Mouse (Mus musculus) stomach, embryonic 14.5 days (tissue): ENCODE data around the gene Lmx1b. TPM values are rescaled to one million over a fixed set of nuclear protein-coding genes. Genes with fewer than 3 reads are reported as not detected.

Experiments
- ATAC-seq: fragments of 200-750 bp; cut with Nextera tagmentation; 2 replicates; pipeline ENCODE4 v1.8.0; 2017; ENCODE audit warnings: low read depth, moderate TSS enrichment; ENCODE audit not compliant: insufficient number of reproducible peaks, insufficient read depth, low FRiP score
- H3K27ac ChIP-seq: fragments of 300-500 bp; sonication (generic); 2 replicates; pipeline ENCODE4 v1.5.1; 2014; ENCODE audit warnings: mild to moderate bottlenecking, low read length, moderate library complexity, mixed read lengths
- H3K27me3 ChIP-seq: fragments of 300-500 bp; sonication (generic); 2 replicates; pipeline ENCODE4 v1.6.1; 2014; ENCODE audit warnings: low read length, control low read depth, mixed read lengths; ENCODE audit not compliant: control insufficient read depth, insufficient read depth
- H3K36me3 ChIP-seq: fragments of 300-500 bp; sonication (generic); 2 replicates; pipeline ENCODE4 v1.6.1; 2014; ENCODE audit warnings: mild to moderate bottlenecking, control low read depth, low read length, moderate library complexity, mixed read lengths; ENCODE audit not compliant: control insufficient read depth, insufficient read depth
- H3K4me1 ChIP-seq: fragments of 300-500 bp; sonication (generic); 2 replicates; pipeline ENCODE4 v1.6.1; 2014; ENCODE audit warnings: low read length, control low read depth, mixed read lengths; ENCODE audit not compliant: control insufficient read depth, insufficient read depth
- H3K4me2 ChIP-seq: fragments of 300-500 bp; sonication (generic); replicated peaks from 2 replicates; pipeline ENCODE4 v1.6.1; 2014; ENCODE audit warnings: low read depth, low read length, control low read depth
- H3K4me3 ChIP-seq: fragments of 300-500 bp; sonication (generic); 2 replicates; pipeline ENCODE4 v1.5.1; 2014; ENCODE audit warnings: low read depth, low read length, control low read depth
- H3K9ac ChIP-seq: fragments of 300-500 bp; sonication (generic); replicated peaks from 2 replicates; pipeline ENCODE4 v1.6.1; 2014; ENCODE audit warnings: low read depth, mild to moderate bottlenecking, control low read depth, low read length, moderate library complexity, mixed read lengths
- H3K9me3 ChIP-seq: fragments of 300-500 bp; sonication (generic); 2 replicates; pipeline ENCODE4 v1.6.1; 2016; ENCODE audit warnings: low read depth, low read length, control low read depth; ENCODE audit not compliant: control insufficient read depth
- WGBS: fragments of 180-500 bp; shearing (Covaris S2); extraction: QIAGEN DNeasy Blood & Tissue Kit; methylation state at CpG from one replicate; pipeline ENCODE4 v1.1.7; 2014; 5-methylcytosine and 5-hydroxymethylcytosine counted together
- polyA plus RNA-seq: library from polyadenylated mRNA; unstranded; fragments of >200 nt; fragmentation: Nextera tagmentation; extraction: Ambion mirVana; gene quantifications from 2 replicates; pipeline ENCODE4 v1.2.1, GENCODE M21; 2014

Gene Lmx1b
- polyA plus RNA-seq, 1 experiment from 2014 or later, result not detected

DNA sequence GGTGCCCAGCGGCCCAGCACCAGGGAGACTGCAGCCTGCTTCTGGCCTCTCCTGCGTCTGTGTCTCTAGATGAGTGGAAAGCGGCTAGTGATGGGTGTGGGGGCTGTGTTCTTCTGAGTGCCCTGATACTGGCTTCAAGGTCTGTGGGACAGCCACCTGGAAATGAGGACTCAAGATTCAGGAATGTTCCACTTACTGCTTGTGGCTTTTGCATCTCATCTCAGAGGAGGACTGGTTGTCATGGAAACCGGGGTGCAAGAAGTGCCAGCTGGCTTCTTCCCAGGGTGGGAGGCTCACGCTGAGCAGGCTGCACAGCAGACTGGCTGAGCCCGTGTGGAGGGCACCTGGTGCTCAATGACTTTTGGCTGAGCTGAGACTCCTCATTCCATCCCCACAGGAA, 93.4 kb downstream of the Lmx1b start:
- no peak overlapping the region for H3K4me3 ChIP-seq
- no peaks in the 10 kb centered on the region for H3K4me1 ChIP-seq
- H3K27me3 ChIP-seq, result peaks cover 20% of the 10 kb centered on the region; the same call in 1 of the 2 replicates
- no peak overlapping the region for H3K4me2 ChIP-seq
- no peaks in the 10 kb centered on the region for H3K36me3 ChIP-seq
- ATAC-seq, result peak; percentile 39; the same call in 1 of the 2 replicates
- no peak overlapping the region for H3K9ac ChIP-seq
- WGBS, result 20% methylated on average over 6 of the region's 6 CpGs
- H3K27ac ChIP-seq, result no peak overlapping the region
- H3K9me3 ChIP-seq, result no peaks in the 10 kb centered on the region

DNA sequence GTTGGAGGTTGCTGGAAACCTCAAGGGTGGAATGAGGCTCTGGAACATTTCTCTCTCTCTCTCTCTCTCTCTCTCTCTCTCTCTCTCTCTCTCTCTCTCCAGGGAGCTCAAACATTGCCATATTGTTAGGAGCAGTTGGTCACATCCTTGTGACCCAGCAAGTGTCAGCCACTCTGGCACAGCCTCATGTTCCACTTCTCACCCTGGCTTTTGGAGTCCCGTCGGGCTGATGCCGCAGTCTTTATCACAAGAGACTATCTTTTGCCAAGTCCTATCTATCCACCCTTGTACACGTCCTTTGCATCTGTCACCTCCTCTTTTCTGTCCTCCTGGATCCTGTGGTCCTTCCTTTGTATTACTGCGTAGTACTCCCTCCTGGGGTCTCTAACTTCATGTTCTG, 94.3 kb downstream of the Lmx1b start:
- Histone ChIP-seq H3K36me3 (no peaks in the 10 kb centered on the region), H3K27me3 (peaks cover 21% of the 10 kb centered on the region; the same call in 1 of the 2 replicates), H3K9ac (no peak overlapping the region), H3K4me3 (no peak overlapping the region), H3K4me1 (no peaks in the 10 kb centered on the region), H3K4me2 (no peak overlapping the region), H3K27ac (no peak overlapping the region), H3K9me3 (no peaks in the 10 kb centered on the region)
- no peak for ATAC-seq
- 85% methylated on average over 5 of the region's 5 CpGs for WGBS

DNA sequence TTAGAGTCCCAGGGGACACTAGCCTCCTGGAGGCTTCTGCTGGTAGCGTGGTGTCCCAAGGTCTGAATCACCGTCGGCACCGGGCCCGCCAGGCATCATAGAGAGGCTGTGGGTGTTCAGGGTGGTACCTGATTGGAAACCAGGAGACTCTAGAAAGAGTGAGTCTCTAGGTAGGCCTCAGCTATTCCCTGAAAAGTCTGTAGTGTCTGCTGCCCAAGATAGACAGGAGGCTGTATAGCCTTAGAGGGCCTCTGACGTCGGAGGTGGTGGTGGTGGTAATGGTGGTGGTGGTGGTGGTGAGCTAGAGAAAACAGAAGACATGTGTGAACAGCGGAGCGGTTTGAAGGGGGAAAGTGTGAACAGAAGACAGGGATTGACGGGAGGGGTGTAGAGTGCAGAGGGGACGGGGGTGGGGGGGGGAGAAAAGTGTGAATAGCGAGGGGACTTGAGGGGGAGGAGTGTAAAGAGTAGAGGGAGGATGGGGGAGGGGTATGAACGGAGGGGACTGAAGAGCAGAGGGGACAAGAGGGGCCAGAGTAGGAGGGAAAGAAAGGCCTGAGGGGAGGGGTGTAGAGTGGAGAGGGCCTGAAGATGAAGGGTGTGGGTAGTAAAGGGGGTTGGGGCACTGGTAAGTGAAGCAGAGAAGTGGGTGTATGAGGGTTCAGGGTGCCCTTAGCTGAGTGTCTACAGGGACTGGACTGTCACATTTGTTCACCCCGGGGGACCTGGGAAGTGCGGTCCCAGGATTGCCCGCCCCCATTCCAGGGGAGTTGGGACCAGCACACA, 95.3 kb downstream of the Lmx1b start:
- H3K9me3 ChIP-seq, result no peaks in the 10 kb centered on the region
- ATAC-seq, result no peak
- H3K4me1 ChIP-seq, result no peaks in the 10 kb centered on the region
- H3K4me3 ChIP-seq, result peak overlapping the region; percentile 46
- no peak overlapping the region for H3K9ac ChIP-seq
- peak overlapping the region; percentile 91 for H3K4me2 ChIP-seq
- WGBS, result 27% methylated on average over 16 of the region's 16 CpGs
- peaks cover 21% of the 10 kb centered on the region; the same call in 1 of the 2 replicates for H3K27me3 ChIP-seq
- H3K36me3 ChIP-seq, result no peaks in the 10 kb centered on the region
- no peak overlapping the region for H3K27ac ChIP-seq

DNA sequence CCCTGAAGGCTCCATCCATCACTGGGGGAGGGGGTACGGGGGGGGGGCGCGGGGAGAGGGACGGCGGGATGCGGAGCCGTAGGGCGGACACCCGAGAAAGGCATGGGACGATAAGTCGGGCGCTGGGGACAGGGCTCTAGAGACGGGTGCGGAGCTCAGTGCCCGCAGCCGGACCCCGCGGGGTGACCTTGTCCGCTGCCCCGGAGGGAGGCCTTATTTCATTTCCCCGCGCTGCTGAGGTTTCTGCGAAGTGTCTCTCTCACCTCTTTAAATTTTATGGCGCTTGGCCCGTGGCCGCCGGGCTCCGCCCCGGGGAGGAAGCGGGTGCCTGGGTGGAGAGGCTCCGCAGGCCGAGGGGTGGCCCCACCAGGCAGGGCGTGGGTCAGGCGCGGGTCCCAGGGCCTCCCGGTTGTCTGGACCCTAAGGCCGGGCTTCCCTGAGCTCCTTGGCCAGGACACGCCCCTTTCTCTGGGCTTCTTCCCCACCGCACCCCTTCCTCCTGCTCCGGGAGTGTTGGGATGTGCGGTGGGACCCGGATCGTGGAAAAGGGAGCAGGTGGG, 96.0 kb downstream of the Lmx1b start:
- no peak overlapping the region for H3K27ac ChIP-seq
- peak overlapping the region; percentile 46 for H3K4me3 ChIP-seq
- ATAC-seq, result peak; percentile 44; the same call in 1 of the 2 replicates
- peak overlapping the region; percentile 91 for H3K4me2 ChIP-seq
- WGBS, result under 1% methylated on average over 39 of the region's 43 CpGs
- H3K9me3 ChIP-seq, result no peaks in the 10 kb centered on the region
- H3K9ac ChIP-seq, result peak overlapping the region; percentile 30; the same call in 1 of the 2 replicates
- no peaks in the 10 kb centered on the region for H3K4me1 ChIP-seq
- no peaks in the 10 kb centered on the region for H3K36me3 ChIP-seq
- peaks cover 21% of the 10 kb centered on the region; the same call in 1 of the 2 replicates for H3K27me3 ChIP-seq

DNA sequence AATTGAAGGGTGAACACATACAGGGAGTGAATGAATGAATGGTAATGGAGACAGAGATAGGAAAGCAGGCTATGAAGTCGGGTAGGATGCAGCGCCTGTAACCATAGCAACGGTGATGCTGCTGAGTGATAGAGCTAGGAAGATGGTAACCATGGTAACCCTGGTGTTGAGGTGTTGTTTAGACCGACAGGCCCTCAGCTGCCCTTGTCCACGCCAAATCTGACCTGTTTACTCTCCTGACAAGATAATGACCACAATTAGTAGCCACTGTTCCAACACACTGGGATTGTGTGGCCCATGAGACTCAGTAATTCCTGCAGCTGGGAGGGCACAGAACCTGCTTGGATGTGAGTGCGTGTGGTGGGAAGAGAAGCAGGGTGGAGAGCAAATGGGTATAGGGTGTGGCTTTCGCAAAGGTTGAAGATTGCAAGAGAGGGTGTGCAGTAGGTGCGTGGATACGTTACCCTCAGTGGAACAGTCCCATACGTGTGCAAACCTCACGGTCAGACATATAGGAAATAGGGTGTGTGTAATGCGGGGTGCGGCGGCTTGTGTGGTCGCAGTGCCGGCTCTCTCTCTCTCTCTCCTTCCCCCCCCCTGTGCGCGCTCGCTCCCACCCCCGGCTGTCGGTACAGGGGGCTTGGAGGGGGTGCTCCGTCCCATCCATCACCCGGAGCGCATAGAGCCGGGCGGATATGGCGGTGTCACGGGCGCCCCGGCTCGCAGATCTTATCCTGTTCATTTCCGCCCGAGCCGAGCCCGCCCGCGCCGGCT, 96.7 kb downstream of the Lmx1b start:
- H3K27ac ChIP-seq, result no peak overlapping the region
- H3K9me3 ChIP-seq, result no peaks in the 10 kb centered on the region
- peak overlapping the region; percentile 91 for H3K4me2 ChIP-seq
- peak overlapping the region; percentile 46 for H3K4me3 ChIP-seq
- 0 out of 2 replicates have a peak, but pooled peaks have one; percentile 36 for ATAC-seq
- no peaks in the 10 kb centered on the region for H3K4me1 ChIP-seq
- WGBS, result 1% methylated on average over 33 of the region's 38 CpGs
- H3K36me3 ChIP-seq, result no peaks in the 10 kb centered on the region
- peak overlapping the region; percentile 30; the same call in 1 of the 2 replicates for H3K9ac ChIP-seq
- H3K27me3 ChIP-seq, result peaks cover 21% of the 10 kb centered on the region; the same call in 1 of the 2 replicates

DNA sequence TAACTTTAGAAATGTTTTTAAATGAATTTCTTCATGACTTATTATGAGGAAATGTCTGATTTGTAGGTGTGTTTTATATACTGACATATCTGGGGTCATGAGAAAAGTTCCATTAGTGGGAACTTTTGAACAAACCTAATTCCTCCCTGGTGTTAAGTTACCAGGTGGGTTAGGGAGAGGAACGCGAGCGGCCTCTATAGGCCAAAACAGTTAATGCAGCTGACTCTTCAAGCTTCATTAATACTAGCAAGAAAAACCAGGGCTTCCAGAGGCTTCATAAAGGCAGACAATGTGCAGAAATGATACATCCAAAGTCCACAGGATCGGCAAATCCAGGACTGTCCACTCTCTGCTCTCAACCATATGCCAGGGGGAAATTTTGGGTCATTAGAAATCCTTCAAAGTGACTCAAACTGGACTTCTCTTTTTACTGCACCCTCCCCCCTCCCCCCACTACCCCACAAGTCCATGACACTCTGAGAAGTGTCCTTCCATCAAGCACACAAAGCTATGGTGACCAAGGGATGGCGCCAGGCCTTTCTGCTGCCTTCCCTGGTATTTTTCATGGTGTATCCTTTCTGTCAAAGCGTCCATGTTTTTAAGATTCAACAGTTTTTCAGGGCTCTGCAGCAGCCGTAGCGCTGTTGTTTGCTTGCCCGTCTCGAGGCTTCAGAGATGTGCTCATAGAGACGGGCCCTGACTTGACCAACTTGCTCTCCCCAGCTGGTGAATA, 97.4 kb downstream of the Lmx1b start:
- H3K9ac ChIP-seq, result no peak overlapping the region
- H3K4me2 ChIP-seq, result no peak overlapping the region
- H3K27me3 ChIP-seq, result peaks cover 21% of the 10 kb centered on the region; the same call in 1 of the 2 replicates
- ATAC-seq, result no peak
- H3K9me3 ChIP-seq, result no peaks in the 10 kb centered on the region
- WGBS, result 4% methylated on average over 11 of the region's 11 CpGs
- H3K27ac ChIP-seq, result no peak overlapping the region
- no peaks in the 10 kb centered on the region for H3K4me1 ChIP-seq
- H3K36me3 ChIP-seq, result no peaks in the 10 kb centered on the region
- H3K4me3 ChIP-seq, result no peak overlapping the region

DNA sequence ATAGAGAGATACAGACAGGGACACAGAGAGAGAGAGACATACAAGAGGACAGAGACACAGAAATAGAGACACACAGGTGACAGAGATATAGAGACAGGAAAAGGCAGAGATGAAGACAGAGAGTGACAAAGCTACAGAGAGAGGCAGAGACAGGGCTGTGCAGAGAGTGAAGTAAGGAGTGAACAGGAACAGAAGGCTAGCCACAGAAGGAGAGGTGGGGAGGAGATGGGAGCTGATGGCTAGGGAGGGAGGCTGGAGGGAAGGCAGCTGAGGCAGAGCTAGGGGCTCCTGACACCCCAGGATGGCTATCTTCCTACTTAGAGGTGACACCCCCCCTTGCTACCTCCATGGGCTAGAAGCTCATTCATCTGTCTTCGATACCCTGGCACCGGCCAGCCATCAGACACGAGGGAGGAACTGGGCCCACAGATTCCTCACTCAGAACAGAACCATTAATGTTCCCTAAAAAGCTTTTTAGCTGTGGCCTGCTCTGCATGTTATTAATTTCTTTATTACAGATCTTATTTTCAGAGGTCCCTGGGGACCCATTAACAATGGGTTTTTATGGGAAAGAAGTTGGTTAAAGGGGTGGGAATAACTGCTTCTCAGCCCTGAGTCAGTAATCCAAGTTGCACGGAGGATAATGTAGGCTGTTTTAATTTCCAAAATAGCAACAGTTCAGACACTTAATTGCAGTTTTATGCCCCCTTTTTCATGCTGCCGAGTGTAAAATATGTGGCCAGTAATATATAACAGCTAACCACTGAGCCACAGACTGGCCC, 114.8 kb downstream of the Lmx1b start:
- 67% methylated on average over 5 of the region's 5 CpGs for WGBS
- Histone ChIP-seq H3K4me2 (no peak overlapping the region), H3K36me3 (no peaks in the 10 kb centered on the region), H3K4me1 (no peaks in the 10 kb centered on the region), H3K9ac (no peak overlapping the region), H3K27me3 (no peaks in the 10 kb centered on the region), H3K4me3 (no peak overlapping the region), H3K9me3 (peaks cover 13% of the 10 kb centered on the region; the same call in 1 of the 2 replicates), H3K27ac (no peak overlapping the region)
- no peak for ATAC-seq
